In genomic region chr15:102352177-102352576, GRCm38 (mm10) we compare ENCODE assay signal across 15 mouse cellular contexts. TPM values are rescaled to one million over a fixed set of nuclear protein-coding genes. Genes with fewer than 3 reads are reported as not detected.
A peak's percentile ranks its signal among the peaks of the same experiment; 100 is the strongest.
DNase-seq lines count a peak whose midpoint lies in the region; ATAC-seq and TF ChIP-seq lines count a peak whose summit lies in the region.
"Had no signal": no experiment of that assay in that cellular context is flagged by ENCODE, and none has a peak within 500 bp of the region (broad histone marks: within the 10 kb centered on the region; RNA-seq: fewer than 3 reads in every experiment).

No protein-coding gene starts in this region.

- 67% methylated on average over 2 of the region's 2 CpGs for WGBS in hindbrain, postnatal 0 days
- 64% methylated on average over 2 of the region's 2 CpGs for WGBS in hindbrain, embryonic 12.5 days
- 62% methylated on average over 2 of the region's 2 CpGs for WGBS in liver, postnatal 0 days (ENCODE audit: insufficient replicate concordance)

- H3K9me3 ChIP-seq in hindbrain, postnatal 0 days (ENCODE audit: low read length) = no peaks in the 10 kb centered on the region
- no peaks in the 10 kb centered on the region for H3K9me3 ChIP-seq in hindbrain, embryonic 12.5 days (replicated peaks)
- no peaks in the 10 kb centered on the region for H3K9me3 ChIP-seq in liver, postnatal 0 days (ENCODE audit: low read length)
- H3K9me3 ChIP-seq: embryonic facial prominence, embryonic 13.5 days; heart, embryonic 12.5 days; hindbrain, embryonic 10.5 days; limb, embryonic 13.5 days had no signal

- no peak for ATAC-seq in hindbrain, postnatal 0 days
- ATAC-seq in hindbrain, embryonic 12.5 days (ENCODE audit: low FRiP score) = no peak
- no peak for ATAC-seq in liver, postnatal 0 days
- no peak for ATAC-seq in megakaryocyte, adult 5-6 weeks (ENCODE audit: poor library complexity, severe bottlenecking)
- ATAC-seq: intestine, embryonic 16.5 days; midbrain, embryonic 16.5 days had no signal

- peaks cover 6% of the 10 kb centered on the region; the same call in 1 of the 2 replicates for H3K27me3 ChIP-seq in hindbrain, postnatal 0 days (ENCODE audit: insufficient read depth, low read length)
- peaks cover 11% of the 10 kb centered on the region for H3K27me3 ChIP-seq in hindbrain, embryonic 12.5 days
- H3K27me3 ChIP-seq in liver, postnatal 0 days (ENCODE audit: insufficient read depth, low read length) = peaks cover 29% of the 10 kb centered on the region

- H3K4me1 ChIP-seq in hindbrain, postnatal 0 days (ENCODE audit: insufficient read depth, low read length) = peaks cover 5% of the 10 kb centered on the region
- peaks cover 37% of the 10 kb centered on the region for H3K4me1 ChIP-seq in hindbrain, embryonic 12.5 days
- H3K4me1 ChIP-seq in liver, postnatal 0 days (ENCODE audit: insufficient read depth) = peaks cover 23% of the 10 kb centered on the region

- TF ChIP-seq EP300 in liver, postnatal 0 days (IDR thresholded peaks at IDR 0.05; ENCODE audit: low read depth) = no peak

- H3K36me3 ChIP-seq in hindbrain, postnatal 0 days (ENCODE audit: insufficient read depth, low read length) = no peaks in the 10 kb centered on the region
- H3K36me3 ChIP-seq in hindbrain, embryonic 12.5 days = peaks cover 4% of the 10 kb centered on the region; the same call in 1 of the 2 replicates
- no peaks in the 10 kb centered on the region for H3K36me3 ChIP-seq in liver, postnatal 0 days (replicated peaks; ENCODE audit: insufficient read depth, low read length)

- H3K27ac ChIP-seq in hindbrain, postnatal 0 days = no peak overlapping the region
- H3K27ac ChIP-seq in hindbrain, embryonic 12.5 days = no peak overlapping the region
- H3K27ac ChIP-seq in liver, postnatal 0 days (ENCODE audit: low read depth) = no peak overlapping the region
- H3K27ac ChIP-seq: embryonic facial prominence, embryonic 13.5 days; hindbrain, embryonic 10.5 days; limb, embryonic 13.5 days had no signal

- no peak overlapping the region for H3K9ac ChIP-seq in hindbrain, postnatal 0 days (replicated peaks; ENCODE audit: low read length)
- H3K9ac ChIP-seq in hindbrain, embryonic 12.5 days = no peak overlapping the region
- H3K9ac ChIP-seq in liver, postnatal 0 days (replicated peaks) = no peak overlapping the region
- H3K9ac ChIP-seq: embryonic facial prominence, embryonic 13.5 days; heart, embryonic 12.5 days; limb, embryonic 13.5 days had no signal

- H3K4me2 ChIP-seq in hindbrain, postnatal 0 days (ENCODE audit: low read depth, low read length) = no peak overlapping the region
- H3K4me2 ChIP-seq in hindbrain, embryonic 12.5 days (replicated peaks) = no peak overlapping the region
- H3K4me2 ChIP-seq in liver, postnatal 0 days (ENCODE audit: low read depth, low read length) = no peak overlapping the region
- H3K4me2 ChIP-seq: embryonic facial prominence, embryonic 13.5 days; heart, embryonic 12.5 days; limb, embryonic 13.5 days had no signal

- TF ChIP-seq CTCF in hindbrain, postnatal 0 days (IDR thresholded peaks at IDR 0.05; ENCODE audit: low read depth) = peak; percentile 15; the same call in 1 of the 2 replicates
- peak; percentile 39 for TF ChIP-seq CTCF in liver, postnatal 0 days (IDR thresholded peaks at IDR 0.05; ENCODE audit: low read depth)

- no peak overlapping the region for H3K4me3 ChIP-seq in hindbrain, postnatal 0 days (ENCODE audit: low read length)
- H3K4me3 ChIP-seq in hindbrain, embryonic 12.5 days = no peak overlapping the region
- H3K4me3 ChIP-seq in liver, postnatal 0 days (ENCODE audit: low read depth, low read length) = no peak overlapping the region
- H3K4me3 ChIP-seq: embryonic facial prominence, embryonic 13.5 days; heart, embryonic 12.5 days; hindbrain, embryonic 10.5 days; limb, embryonic 13.5 days had no signal

- no peak for DNase-seq in hindbrain, postnatal 0 days (ENCODE audit: low spot score)
- DNase-seq in liver, postnatal 0 days = no peak
- no peak for DNase-seq in liver
- DNase-seq in A20 (ENCODE audit: low read depth, low spot score) = peak; percentile 54
- DNase-seq in induced T-regulatory cell, adult 2 months (ENCODE audit: low read depth) = peak; percentile 43
- DNase-seq: cerebellum, adult 18-20 months; right cerebral cortex, postnatal 14 days had no signal

RNA-seq across cellular contexts. Expression of gene Aaas, which starts 1.6 kb away (rescaled TPM):
- total RNA-seq in hindbrain, postnatal 0 days (2014; rRNA removed) = 19.4 and 25.4 TPM in 2 replicates
- 31.4 and 36.4 TPM in 2 replicates for polyA plus RNA-seq in hindbrain, postnatal 0 days (2015; fragmentation: Nextera tagmentation; extraction: Ambion mirVana)
- 54.6 and 60.9 TPM in 2 replicates for polyA plus RNA-seq in hindbrain, embryonic 12.5 days (2016; fragmentation: Nextera tagmentation; extraction: Ambion mirVana)
- 15.6 and 18.8 TPM in 2 replicates for polyA plus RNA-seq in liver, postnatal 0 days (2015; fragmentation: Nextera tagmentation; extraction: Ambion mirVana)
- 67.5 and 75.2 TPM in 2 replicates for total RNA-seq in megakaryocyte, adult 5-6 weeks (2015)
- total RNA-seq in megakaryocyte, adult 5-6 weeks (2017) = 64.3 and 100 TPM in 2 replicates

RNA-seq across cellular contexts. Expression of gene Sp7, which starts 14.8 kb away (rescaled TPM):
- 0.11 and 0.31 TPM in 2 replicates for total RNA-seq in hindbrain, postnatal 0 days (2014; rRNA removed)
- 0.38 and 0.40 TPM in 2 replicates for polyA plus RNA-seq in hindbrain, postnatal 0 days (2015; fragmentation: Nextera tagmentation; extraction: Ambion mirVana)
- polyA plus RNA-seq in hindbrain, embryonic 12.5 days (2016; fragmentation: Nextera tagmentation; extraction: Ambion mirVana) = 1.9 and 2.1 TPM in 2 replicates
- polyA plus RNA-seq in liver, postnatal 0 days (2015; fragmentation: Nextera tagmentation; extraction: Ambion mirVana) = not detected in 2 replicates
- not detected in 2 replicates for total RNA-seq in megakaryocyte, adult 5-6 weeks (2015)
- total RNA-seq in megakaryocyte, adult 5-6 weeks (2017) = not detected in 2 replicates

RNA-seq across cellular contexts. Expression of gene Myg1, which starts 20.7 kb away (rescaled TPM):
- total RNA-seq in hindbrain, postnatal 0 days (2014; rRNA removed) = 56.5 and 58.0 TPM in 2 replicates
- 78.8 and 79.8 TPM in 2 replicates for polyA plus RNA-seq in hindbrain, postnatal 0 days (2015; fragmentation: Nextera tagmentation; extraction: Ambion mirVana)
- polyA plus RNA-seq in hindbrain, embryonic 12.5 days (2016; fragmentation: Nextera tagmentation; extraction: Ambion mirVana) = 78.4 and 90.8 TPM in 2 replicates
- polyA plus RNA-seq in liver, postnatal 0 days (2015; fragmentation: Nextera tagmentation; extraction: Ambion mirVana) = 28.1 and 30.8 TPM in 2 replicates
- total RNA-seq in megakaryocyte, adult 5-6 weeks (2015) = 28.4 and 28.6 TPM in 2 replicates
- total RNA-seq in megakaryocyte, adult 5-6 weeks (2017) = 47.8 and 52.2 TPM in 2 replicates

RNA-seq across cellular contexts. Expression of gene Pfdn5, which starts 26.3 kb away (rescaled TPM):
- 119 and 139 TPM in 2 replicates for total RNA-seq in hindbrain, postnatal 0 days (2014; rRNA removed)
- 531 and 540 TPM in 2 replicates for polyA plus RNA-seq in hindbrain, postnatal 0 days (2015; fragmentation: Nextera tagmentation; extraction: Ambion mirVana)
- polyA plus RNA-seq in hindbrain, embryonic 12.5 days (2016; fragmentation: Nextera tagmentation; extraction: Ambion mirVana) = 331 and 402 TPM in 2 replicates
- 172 and 179 TPM in 2 replicates for polyA plus RNA-seq in liver, postnatal 0 days (2015; fragmentation: Nextera tagmentation; extraction: Ambion mirVana)
- total RNA-seq in megakaryocyte, adult 5-6 weeks (2015) = 385 and 398 TPM in 2 replicates
- 347 and 441 TPM in 2 replicates for total RNA-seq in megakaryocyte, adult 5-6 weeks (2017)

RNA-seq across cellular contexts. Expression of gene Sp1, which starts 53.8 kb away (rescaled TPM):
- total RNA-seq in hindbrain, postnatal 0 days (2014; rRNA removed) = 24.7 and 26.0 TPM in 2 replicates
- 3.0 and 3.5 TPM in 2 replicates for polyA plus RNA-seq in hindbrain, postnatal 0 days (2015; fragmentation: Nextera tagmentation; extraction: Ambion mirVana)
- 9.1 and 9.3 TPM in 2 replicates for polyA plus RNA-seq in hindbrain, embryonic 12.5 days (2016; fragmentation: Nextera tagmentation; extraction: Ambion mirVana)
- 2.8 and 2.9 TPM in 2 replicates for polyA plus RNA-seq in liver, postnatal 0 days (2015; fragmentation: Nextera tagmentation; extraction: Ambion mirVana)
- 68.3 and 71.8 TPM in 2 replicates for total RNA-seq in megakaryocyte, adult 5-6 weeks (2015)
- 64.1 and 72.2 TPM in 2 replicates for total RNA-seq in megakaryocyte, adult 5-6 weeks (2017)

Comparison
In these comparisons a context has a peak if more than half of its experiments do, and no peak if none do; other contexts are left out.
1. DNase-seq: peak in A20 (single experiment) and induced T-regulatory cell, adult 2 months (single experiment); none in hindbrain, postnatal 0 days (single experiment), liver, postnatal 0 days (single experiment) and liver (single experiment).